Mouse (Mus musculus) erythroblast, embryonic 14.5 days (primary cell): Measurements from ENCODE around the gene Trim67. TPM values are rescaled to one million over a fixed set of nuclear protein-coding genes. Genes with fewer than 3 reads are reported as not detected.

Experiments
- H3K27me3 ChIP-seq: 2 replicates; pipeline ENCODE4 v1.6.1; 2012; ENCODE audit warnings: inconsistent platforms; ENCODE audit not compliant: control insufficient read depth
- H3K36me3 ChIP-seq: 2 replicates; pipeline ENCODE4 v1.6.1; 2012; ENCODE audit warnings: mild to moderate bottlenecking, inconsistent platforms; ENCODE audit not compliant: control insufficient read depth
- H3K4me1 ChIP-seq: 2 replicates; pipeline ENCODE4 v1.6.1; 2012; ENCODE audit warnings: inconsistent platforms; ENCODE audit not compliant: control insufficient read depth
- H3K4me3 ChIP-seq: replicated peaks from 2 replicates; pipeline ENCODE3; 2012; ENCODE audit warnings: moderate library complexity, mild to moderate bottlenecking, inconsistent platforms
- H3K9me3 ChIP-seq: 2 replicates; pipeline ENCODE4 v1.6.1; 2012; ENCODE audit warnings: low read length, inconsistent platforms, mixed read lengths; ENCODE audit not compliant: control insufficient read depth
- GATA1 ChIP-seq: IDR thresholded peaks from 2 replicates; pipeline ENCODE4 v1.6.1; 2012; ENCODE audit warnings: low read length, inconsistent platforms, mixed read lengths
- TAL1 ChIP-seq: IDR thresholded peaks from 3 replicates; pipeline ENCODE4 v1.6.1; 2012; ENCODE audit warnings: low read length, inconsistent platforms, mixed read lengths
- polyA plus RNA-seq: library from polyadenylated mRNA; stranded (reverse); fragments of >175 nt; gene quantifications from 2 replicates; pipeline ENCODE4 v1.2.3, GENCODE M21; 2012

Trim67 gene
- polyA plus RNA-seq, 1 experiment: not detected

DNA sequence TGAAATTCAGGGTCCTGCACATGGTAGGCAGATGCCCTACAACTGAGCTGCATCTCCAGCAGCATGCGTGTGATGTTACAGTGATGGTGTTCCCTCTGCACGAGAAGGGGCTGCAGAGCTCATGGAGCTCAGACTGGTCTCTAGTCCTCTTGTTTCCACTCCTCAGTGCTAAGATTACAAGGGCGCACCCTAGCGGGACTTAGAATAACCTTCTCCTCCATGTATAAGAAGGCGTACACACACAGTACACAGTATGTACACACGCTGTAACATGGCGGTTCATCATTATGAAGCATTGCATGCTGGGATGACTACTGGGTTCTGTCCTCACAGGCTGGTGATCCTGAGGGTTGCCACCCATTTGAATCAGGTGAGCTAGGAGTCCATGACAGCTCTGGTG lies 79.2 kb downstream of the Trim67 start:
- H3K27me3 ChIP-seq: no peaks in the 10 kb centered on the region
- no peaks in the 10 kb centered on the region for H3K9me3 ChIP-seq
- no peak overlapping the region for H3K4me3 ChIP-seq
- peaks cover 80% of the 10 kb centered on the region for H3K36me3 ChIP-seq
- TF ChIP-seq TAL1 (no peak), GATA1 (no peak)
- peaks cover 10% of the 10 kb centered on the region for H3K4me1 ChIP-seq

DNA sequence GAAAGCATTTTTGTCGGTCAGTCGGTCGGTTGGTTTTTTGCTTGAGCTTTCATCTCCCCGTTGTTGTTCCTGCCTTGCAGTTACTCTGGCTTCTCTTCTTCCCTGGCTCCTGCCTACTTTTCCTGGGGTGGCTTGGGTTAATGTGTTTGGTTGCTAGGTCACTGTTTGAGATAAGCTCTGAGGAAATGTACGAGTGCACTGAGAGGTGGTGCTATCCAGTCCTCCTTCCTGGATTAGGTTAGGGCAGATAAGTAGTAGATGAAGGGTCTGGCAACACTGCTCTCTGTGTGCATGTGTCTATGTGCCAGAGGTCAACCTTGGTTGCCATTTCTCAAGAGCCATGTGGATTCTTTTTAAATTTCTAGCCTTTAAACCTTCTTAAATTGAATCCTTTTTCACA lies 79.8 kb downstream of the Trim67 start:
- Histone ChIP-seq H3K4me1 (peaks cover 5% of the 10 kb centered on the region; the same call in 1 of the 2 replicates), H3K36me3 (peaks cover 80% of the 10 kb centered on the region), H3K27me3 (no peaks in the 10 kb centered on the region), H3K9me3 (no peaks in the 10 kb centered on the region), H3K4me3 (no peak overlapping the region)
- TF ChIP-seq TAL1 (no peak), GATA1 (no peak)

DNA sequence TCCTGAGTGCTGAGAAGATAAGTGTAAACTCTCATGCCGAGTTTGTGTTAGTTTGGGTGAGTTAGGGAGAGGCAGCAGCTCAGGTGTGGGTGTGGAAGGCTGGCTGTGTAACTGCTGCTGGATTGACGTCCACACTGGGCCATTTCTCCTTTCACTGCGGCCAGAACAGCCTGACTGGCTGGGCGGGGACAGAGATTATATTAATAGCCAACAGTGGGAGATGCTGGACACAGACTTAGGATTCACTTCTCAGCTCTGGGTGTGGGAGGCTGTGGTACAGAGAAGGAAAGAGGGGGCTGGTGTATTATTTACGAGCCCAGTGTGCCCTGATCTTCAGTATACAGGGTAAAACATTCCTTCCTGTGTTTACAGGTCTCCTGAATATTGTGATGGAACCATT lies 85.2 kb downstream of the Trim67 start:
- Histone ChIP-seq H3K9me3 (no peaks in the 10 kb centered on the region), H3K27me3 (no peaks in the 10 kb centered on the region), H3K4me1 (peaks cover 9% of the 10 kb centered on the region; the same call in 1 of the 2 replicates), H3K36me3 (peaks cover 97% of the 10 kb centered on the region), H3K4me3 (no peak overlapping the region)
- TF ChIP-seq GATA1 (no peak), TAL1 (no peak)

DNA sequence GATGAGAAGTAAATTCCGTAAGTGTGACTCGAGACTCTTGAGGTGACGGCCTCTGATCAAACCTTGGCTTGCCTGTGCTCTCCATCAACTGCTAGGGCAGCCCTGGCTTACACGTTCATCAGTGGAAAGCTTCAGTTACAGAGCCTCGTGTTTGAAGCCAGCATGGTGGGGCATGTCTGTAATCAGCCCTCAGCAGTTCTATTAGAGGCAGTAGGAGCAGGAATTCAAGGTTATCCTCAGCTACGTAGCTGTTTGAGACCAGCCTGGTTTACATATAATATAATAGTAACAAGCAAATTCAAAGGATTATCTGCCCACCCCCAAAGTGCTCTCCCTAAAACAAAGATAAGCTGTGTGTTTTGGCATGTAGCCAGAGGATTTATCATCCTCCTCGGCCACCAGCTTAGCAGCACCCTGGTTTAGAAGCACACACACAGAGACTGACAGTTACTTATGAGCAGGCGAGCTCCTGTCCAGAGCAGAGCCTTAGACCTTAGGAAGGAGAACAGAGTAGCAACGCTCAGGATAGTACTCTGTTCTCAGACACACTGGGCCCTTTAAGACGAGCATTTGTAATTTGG lies 86.1 kb downstream of the Trim67 start:
- Histone ChIP-seq H3K9me3 (no peaks in the 10 kb centered on the region), H3K36me3 (peaks cover 97% of the 10 kb centered on the region), H3K27me3 (no peaks in the 10 kb centered on the region), H3K4me1 (peaks cover 9% of the 10 kb centered on the region; the same call in 1 of the 2 replicates), H3K4me3 (no peak overlapping the region)
- TF ChIP-seq GATA1 (no peak), TAL1 (no peak)

Other genes with a start within 250 kb of the Trim67 start
- 0.05 and 0.10 TPM in 2 replicates for gene Agt, start 223.4 kb upstream of the Trim67 start, polyA plus RNA-seq
- not detected in 2 replicates for gene Capn9, start 217.0 kb upstream of the Trim67 start, polyA plus RNA-seq
- gene 2310022B05Rik, start 129.7 kb upstream of the Trim67 start, polyA plus RNA-seq: 3.5 TPM in 2 replicates
- gene Ttc13, start 71.1 kb upstream of the Trim67 start, polyA plus RNA-seq: 0.42 and 0.44 TPM in 2 replicates
- 0.11 and 0.29 TPM in 2 replicates for gene Arv1, start 71.0 kb upstream of the Trim67 start, polyA plus RNA-seq
- gene Fam89a, start 41.3 kb upstream of the Trim67 start, polyA plus RNA-seq: not detected in 2 replicates
- 4.4 and 6.1 TPM in 2 replicates for gene Gnpat, start 69.9 kb downstream of the Trim67 start, polyA plus RNA-seq
- gene 2810004N23Rik, start 70.0 kb downstream of the Trim67 start, polyA plus RNA-seq: 0.82 and 0.93 TPM in 2 replicates
- gene Exoc8, start 104.6 kb downstream of the Trim67 start, polyA plus RNA-seq: 0.10 and 0.18 TPM in 2 replicates
- gene Sprtn, start 104.8 kb downstream of the Trim67 start, polyA plus RNA-seq: 0.20 and 0.28 TPM in 2 replicates
- 0.56 and 0.81 TPM in 2 replicates for gene Egln1, start 156.2 kb downstream of the Trim67 start, polyA plus RNA-seq
- gene Tsnax, start 219.9 kb downstream of the Trim67 start, polyA plus RNA-seq: 0.57 and 0.87 TPM in 2 replicates